Mouse (Mus musculus) lung, postnatal 25 days (tissue): ENCODE data around the gene Dync2li1.

Experiments
- DNase-seq: peaks from one replicate; pipeline ENCODE4 v3.0.0; 2022; ENCODE audit warnings: low spot score

Dync2li1 gene

DNA sequence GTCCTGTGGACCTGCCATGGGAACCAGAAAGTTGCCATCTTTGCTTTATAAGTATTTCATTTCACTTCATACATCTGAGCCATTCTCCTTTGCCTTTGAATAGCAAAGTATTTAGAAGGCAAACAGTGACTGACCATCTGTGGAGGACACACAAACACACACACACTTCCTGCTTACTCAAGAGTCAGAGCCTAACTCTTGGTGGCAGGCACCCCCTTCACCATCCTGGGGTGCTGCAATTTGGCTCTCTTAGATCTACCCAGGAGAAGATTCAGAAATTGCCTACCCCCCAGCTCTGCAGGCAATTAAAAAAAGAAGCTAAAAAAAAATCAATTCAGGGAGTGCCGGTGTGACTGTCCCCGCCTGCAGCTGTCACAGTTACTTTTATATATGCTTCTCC, 20.2 kb downstream of the Dync2li1 start:
- DNase-seq, result no peak

DNA sequence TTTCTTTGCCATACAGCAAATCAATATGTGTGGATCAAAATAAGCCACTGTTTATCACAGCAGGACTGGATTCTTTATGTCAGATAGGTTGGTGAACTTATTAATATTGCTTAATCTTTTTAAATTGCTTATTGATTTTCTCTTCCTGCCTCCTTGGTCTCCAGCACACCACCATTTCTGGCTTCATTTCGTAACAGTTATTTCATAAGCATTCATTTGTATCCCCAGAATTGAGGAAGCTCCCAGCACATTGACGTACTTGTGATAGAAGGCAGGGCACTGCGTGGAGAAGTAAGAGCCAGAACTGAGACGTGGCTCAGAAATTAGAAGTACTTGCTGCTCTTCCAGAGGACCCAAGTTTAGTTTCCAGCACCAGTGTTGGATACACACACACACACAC, 21.3 kb downstream of the Dync2li1 start:
- peak; percentile 21 for DNase-seq

DNA sequence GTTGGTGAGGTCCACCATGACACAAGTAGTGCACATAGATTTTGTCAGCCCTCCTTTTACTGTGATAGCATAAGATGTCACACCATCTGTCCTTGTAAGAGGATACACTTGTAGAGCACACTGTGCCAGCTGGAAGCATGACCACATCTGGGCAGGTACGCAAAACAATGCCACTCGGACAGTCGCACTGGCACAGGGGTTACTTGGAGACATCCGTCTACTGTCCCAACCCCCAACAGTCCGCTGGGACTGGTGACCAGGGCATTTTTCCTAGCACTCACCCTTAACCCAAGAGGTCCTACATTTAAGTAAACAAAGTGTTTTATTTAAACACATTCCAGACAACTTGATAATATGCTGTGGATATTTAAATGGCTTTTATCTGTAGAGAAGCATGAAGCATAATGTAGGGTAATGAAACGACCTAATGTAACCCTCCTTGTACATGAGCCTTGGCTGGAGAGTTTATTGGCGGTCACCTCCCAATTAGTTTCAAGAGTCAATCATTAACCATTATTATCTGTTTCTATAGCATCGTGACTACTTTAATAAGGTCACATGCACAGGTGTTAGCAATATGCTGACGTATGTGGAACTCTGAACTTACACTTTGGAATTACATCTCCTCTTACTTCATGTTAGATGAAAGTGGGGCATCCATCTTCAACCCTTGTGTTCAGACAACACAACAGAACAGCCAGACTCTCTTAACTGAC, 24.2 kb downstream of the Dync2li1 start:
- no peak for DNase-seq

- no peak for DNase-seq
Observed at GRCm38 (mm10) chr17:84653544-84653943, 27.2 kb downstream of the Dync2li1 start.

GRCm38 (mm10) chr17:84656205-84656604, 29.9 kb downstream of the Dync2li1 start:
- DNase-seq, result no peak

- DNase-seq, result no peak
Observed at GRCm38 (mm10) chr17:84656653-84657421, 30.5 kb downstream of the Dync2li1 start.

DNA sequence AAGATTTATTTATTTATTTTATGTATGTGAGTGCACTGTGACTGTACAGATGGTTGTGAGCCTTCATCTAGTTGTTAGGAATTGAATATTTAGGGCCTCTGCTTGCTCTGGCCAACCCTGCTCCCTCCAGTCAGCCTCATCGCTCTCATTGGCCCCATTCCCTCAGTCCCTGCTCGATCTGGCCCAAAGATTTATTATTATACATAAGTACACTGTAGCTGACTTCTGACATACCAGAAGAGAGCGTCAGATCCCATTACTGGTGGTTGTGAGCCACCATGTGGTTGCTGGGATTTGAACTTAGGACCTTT, 31.1 kb downstream of the Dync2li1 start:
- no peak for DNase-seq

GRCm38 (mm10) chr17:84657782-84658181, 31.5 kb downstream of the Dync2li1 start:
- DNase-seq, result no peak

GRCm38 (mm10) chr17:84658195-84658594, 31.9 kb downstream of the Dync2li1 start:
- no peak for DNase-seq

GRCm38 (mm10) chr17:84658951-84659350, 32.7 kb downstream of the Dync2li1 start:
- DNase-seq, result no peak

DNA sequence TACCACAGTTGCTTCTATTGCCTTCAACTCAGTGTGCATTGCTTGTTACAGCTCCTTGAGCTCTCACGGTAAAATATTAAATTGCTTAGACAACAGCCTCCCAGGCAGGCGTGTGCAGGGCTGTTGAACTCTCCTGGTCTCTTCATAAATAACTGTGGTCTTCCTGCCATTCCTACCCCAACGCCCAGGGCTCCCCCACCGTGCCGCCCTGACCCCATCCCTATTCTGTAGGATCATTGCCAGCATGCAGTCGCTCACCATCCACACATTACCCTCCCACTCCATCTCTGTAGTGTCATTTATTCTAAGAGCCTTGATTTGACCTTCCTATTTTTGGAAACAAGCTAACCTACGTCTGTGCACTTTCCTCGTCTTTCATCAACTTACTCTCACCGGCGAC, 38.8 kb downstream of the Dync2li1 start:
- no peak for DNase-seq

DNA sequence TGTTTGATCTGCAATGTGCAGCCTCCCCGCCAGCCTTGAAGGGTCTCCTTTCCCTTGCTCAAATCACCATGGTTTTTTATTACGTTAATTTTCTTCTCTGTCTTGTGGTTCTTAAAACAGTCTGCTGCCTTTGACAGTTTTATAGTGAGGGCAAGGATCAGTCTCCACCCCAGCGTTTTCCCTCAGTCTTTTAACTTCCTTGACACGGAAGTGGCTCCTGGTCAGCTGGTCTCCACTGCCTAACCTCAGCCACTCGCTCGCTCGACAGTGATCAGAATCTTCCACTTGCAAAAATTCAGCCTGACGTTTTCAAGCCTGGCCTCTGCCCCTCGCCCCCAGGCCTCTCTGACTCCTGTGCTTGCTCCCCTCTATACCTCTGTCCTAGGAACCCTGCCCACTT, 39.4 kb downstream of the Dync2li1 start:
- no peak for DNase-seq

DNA sequence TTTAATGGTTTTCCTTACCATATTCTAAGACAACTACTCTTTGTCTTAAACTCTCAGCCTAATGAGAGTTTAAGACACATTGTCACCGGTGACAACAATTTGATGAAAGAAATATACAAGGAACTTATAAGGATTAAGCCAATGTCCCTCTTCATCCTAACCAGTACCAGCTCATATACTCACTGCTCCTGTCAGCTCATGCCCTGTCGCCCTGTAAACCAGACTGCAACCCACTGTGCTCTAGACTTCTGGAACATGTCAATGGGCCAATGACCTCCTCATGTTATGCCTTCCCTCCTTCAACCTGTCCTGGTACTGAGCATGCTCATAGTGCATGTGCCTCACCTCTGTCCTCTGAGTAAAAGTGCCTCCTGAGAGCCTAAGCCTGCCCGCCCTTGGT, 41.6 kb downstream of the Dync2li1 start:
- DNase-seq, result no peak

DNA sequence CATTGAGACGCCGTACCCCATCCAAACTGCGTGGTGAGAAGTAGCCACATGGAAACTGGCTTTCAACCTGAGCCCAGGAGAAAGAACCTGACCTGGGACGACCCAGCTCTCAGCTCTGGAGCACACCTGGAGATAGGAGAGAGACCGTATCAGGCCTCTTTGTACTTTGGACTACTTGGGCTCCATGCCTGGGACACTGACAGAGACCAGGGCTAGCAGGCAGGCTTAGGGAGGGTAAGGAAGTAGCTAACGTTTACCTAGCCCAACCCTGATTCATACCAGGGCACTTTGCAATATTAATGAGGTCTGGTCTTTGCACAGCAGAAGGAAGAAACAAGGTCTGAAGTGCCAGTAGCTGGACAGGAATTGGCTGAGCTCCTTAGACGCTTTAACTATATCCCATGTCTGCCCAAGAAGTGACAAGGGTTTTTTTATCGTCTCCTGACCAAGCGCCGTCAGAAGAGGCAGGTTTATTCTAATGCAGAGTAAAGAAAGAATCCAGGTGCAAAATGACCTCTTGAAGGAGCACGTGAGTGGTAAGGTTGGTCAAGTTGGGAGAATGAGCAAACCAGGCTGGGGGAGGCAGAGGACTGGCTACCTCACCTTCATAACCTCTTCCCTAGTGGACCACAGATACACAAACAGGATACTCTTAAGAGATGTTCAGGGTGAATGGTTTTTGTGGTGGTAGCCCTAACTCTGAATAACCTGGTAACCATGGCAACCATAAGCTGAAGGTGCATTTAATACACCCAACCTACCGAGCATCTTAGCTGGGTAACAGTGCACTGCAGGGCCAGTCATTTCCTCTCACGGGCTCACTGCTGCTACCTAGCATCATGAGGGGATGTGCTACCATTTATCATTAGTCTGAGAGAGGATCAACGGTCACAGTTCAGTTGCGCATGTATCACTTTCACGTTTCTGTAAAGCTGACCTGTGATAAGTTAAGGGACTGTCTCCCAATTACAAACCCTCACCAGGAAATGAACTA, 46.4 kb downstream of the Dync2li1 start:
- peak; percentile 51 for DNase-seq

DNA sequence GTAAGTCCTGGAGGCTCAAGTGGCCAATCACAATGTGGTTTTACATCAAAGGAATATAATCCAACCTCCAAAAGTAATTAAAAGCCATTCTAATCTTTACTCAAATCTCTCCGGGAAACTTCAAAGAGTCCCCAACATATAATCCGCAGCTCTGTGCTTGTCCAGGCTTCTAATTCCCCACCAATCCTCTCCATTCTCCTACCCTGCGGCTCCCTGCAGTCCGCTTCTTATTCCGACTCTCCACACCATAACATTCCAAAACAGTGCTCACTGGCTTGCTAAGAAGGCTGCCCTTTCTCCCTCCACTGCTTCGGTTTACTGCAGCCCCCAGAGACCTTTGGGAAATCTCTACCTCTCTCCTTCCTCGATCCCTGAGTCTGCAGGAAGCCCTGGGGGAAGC, 47.8 kb downstream of the Dync2li1 start:
- no peak for DNase-seq

DNA sequence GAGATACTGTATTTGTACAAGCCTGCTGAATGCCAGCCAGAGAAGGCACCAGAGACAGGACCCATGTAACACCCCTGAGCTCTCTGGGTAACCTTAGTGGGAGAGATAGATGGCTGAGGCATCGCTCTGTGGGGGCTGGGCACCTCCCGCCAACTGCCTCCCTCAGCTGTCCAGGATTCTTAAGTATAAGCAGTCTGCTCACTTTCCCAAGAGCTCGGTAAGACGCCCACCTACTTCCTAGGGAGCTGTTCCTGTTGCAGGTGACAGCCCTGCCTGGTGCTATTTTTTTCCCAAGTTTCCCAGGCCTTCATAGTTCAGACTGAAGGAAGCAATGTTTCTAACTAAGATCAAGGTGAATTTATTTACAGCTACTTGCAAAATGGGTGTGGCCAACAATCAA, 48.9 kb downstream of the Dync2li1 start:
- no peak for DNase-seq

DNA sequence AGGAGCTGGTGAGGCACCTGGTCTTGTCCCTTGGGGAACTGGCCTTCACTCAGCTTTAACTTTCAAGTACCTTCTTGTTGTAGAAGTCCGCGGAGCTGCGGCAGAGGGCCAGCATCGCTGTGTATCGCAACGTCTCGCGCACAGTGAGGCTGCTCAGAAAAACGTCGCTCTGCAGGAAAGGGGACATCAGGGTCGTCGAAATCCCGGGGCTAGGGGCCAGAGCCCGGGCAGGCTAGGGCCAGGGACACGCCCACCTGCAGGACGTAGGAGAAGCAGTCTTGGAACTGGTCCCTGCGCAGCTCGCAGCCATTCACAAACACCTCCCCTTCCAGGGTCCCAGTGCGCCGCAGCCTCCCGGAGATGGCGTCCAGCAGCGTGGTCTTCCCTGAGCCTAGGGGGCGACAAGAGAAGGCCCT, 49.7 kb downstream of the Dync2li1 start, which contains the start of gene Abcg8:
Gene Abcg8, plus strand, starts transcription at position 352 of the 416 bp plus-strand sequence.
- no peak for DNase-seq

GRCm38 (mm10) chr17:84677595-84677994, 51.3 kb downstream of the Dync2li1 start:
- DNase-seq, result no peak

DNA sequence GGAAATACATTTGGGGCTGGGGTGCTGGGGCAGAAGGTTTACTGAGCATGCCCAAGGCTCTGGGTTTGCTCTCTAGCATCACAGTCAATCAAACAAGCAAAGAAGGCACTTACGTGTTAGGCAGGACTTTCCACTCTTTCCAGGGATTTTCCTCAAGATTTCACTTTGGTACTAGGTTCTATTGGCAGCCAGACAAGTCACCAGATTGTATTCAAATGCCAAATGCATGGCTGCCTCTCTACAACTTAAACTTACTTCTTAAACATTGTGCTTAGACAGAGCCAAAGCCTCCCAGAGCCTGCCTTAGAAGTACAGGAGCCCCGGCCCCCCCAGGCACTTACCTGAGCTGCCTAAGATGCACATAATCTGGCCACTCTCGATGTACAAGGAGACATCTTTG, 55.4 kb downstream of the Dync2li1 start:
- no peak for DNase-seq

DNA sequence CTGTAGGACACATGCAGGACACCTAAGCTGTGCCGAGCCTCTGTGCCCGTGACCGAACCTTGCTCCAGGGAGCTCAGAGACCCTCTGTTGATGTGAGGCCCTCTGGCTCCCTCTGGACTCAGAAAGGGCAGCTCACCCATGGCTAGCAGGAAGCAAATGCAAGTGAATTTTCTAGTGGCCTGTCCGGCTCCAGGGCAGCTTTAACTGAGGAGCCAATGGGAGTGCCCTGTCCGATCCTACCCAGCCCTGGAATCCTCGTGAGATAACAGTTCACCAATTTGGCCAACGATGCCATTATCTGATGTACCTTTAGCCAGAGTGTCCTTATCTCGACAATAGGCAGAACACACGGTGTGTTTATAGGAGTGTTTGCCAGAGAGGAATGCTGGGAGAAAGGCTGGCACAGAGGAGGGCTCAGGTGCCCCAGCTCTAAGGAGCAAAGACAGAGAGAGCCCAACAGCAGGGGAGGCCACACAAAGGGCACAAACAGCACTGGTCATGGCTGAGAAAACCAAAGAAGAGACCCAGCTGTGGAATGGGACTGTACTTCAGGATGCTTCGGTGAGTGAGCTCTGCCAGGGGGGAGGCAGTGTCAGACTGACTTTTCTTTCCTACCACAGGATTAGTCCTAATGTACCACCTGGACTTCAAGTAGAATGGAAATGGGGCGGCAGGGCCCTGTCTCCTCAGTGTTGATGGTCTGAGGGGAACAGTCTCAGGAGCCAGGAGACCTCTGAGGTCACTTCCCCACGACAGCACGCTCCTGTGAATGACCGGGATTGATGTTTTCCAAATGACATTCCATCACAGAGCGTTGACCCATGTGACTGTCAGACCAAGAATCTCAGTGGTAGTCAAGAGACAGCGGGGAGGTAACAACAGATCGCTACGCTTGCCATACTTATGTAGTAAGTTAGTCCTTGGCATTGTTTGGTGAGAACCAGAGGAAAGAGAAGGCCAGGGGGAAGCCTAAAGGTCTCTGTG, 56.7 kb downstream of the Dync2li1 start, which contains the start of gene Abcg5:
Gene Abcg5, minus strand, starts transcription at position 278 of the 984 bp plus-strand sequence.
- DNase-seq, result no peak

DNA sequence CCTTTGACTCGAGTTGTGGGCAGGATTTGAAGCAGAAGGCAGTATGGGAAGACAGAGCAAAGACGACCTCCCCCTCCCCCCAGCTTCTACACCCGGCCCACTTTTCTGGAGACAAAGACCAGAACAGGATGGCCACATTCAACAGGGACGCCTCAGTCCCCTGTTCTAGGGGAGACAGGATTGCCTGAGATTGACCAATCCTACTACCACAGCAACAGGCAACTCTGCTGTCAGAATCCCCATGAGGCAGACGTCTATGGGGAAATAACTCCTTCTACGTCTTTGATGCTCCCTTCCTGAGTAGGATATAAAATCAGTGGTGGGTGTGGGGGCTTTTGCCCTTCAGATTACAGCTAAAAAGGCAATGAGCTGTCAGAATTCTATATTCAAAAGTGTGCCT, 58.0 kb downstream of the Dync2li1 start:
- no peak for DNase-seq
